11 mouse cellular contexts compared by ENCODE assay signal in the genomic region with DNA sequence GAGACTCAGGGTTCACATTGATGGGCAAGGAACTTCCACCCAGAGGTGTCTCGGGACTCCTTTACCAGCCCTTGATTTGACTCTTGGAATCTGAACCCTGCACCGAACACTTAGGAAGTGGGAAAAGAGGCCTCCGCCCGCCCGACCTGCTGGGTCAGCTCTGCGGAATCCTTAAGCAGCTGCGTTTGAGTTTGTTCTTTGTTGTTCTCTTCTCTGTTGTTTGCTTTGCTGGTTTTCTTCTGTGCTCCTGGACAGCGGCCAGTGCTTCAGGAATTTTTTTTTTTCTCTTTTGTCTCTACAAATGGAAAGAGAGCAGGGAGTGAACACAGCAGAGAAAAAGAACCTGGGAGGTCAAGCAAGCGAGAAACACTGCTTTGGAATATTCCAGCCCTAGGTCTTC. TPM values are rescaled to one million over a fixed set of nuclear protein-coding genes. Genes with fewer than 3 reads are reported as not detected.
DNase-seq lines count a peak whose midpoint lies in the region; ATAC-seq and TF ChIP-seq lines count a peak whose summit lies in the region.
"Had no signal": no experiment of that assay in that cellular context is flagged by ENCODE, and none has a peak within 500 bp of the region (broad histone marks: within the 10 kb centered on the region; RNA-seq: fewer than 3 reads in every experiment).

No protein-coding gene starts in this region.

- no peaks in the 10 kb centered on the region for H3K27me3 ChIP-seq in embryonic facial prominence, embryonic 14.5 days (replicated peaks; ENCODE audit: control insufficient read depth, insufficient read depth, low read length)
- H3K27me3 ChIP-seq in hindbrain, embryonic 16.5 days (replicated peaks; ENCODE audit: control insufficient read depth, insufficient read depth, low read length) = 0 out of 2 replicates have a peak, but pooled peaks cover 2% of the 10 kb centered on the region
- no peaks in the 10 kb centered on the region for H3K27me3 ChIP-seq in midbrain, embryonic 14.5 days (ENCODE audit: control insufficient read depth, insufficient read depth, low read length)

- WGBS in embryonic facial prominence, embryonic 14.5 days = 28% methylated on average over 9 of the region's 9 CpGs
- WGBS in hindbrain, embryonic 16.5 days = 25% methylated on average over 9 of the region's 9 CpGs
- WGBS in midbrain, embryonic 14.5 days = 34% methylated on average over 9 of the region's 9 CpGs

- no peaks in the 10 kb centered on the region for H3K9me3 ChIP-seq in embryonic facial prominence, embryonic 14.5 days (ENCODE audit: control insufficient read depth, low read length)
- H3K9me3 ChIP-seq in hindbrain, embryonic 16.5 days (ENCODE audit: control insufficient read depth, low read length) = no peaks in the 10 kb centered on the region
- H3K9me3 ChIP-seq in midbrain, embryonic 14.5 days (ENCODE audit: control insufficient read depth, low read length) = no peaks in the 10 kb centered on the region

- intact Hi-C loops in left cerebral cortex, postnatal 4 days (cut with DNase I) = no loop called here

- no peak overlapping the region for H3K9ac ChIP-seq in embryonic facial prominence, embryonic 14.5 days (ENCODE audit: low read depth, low read length)
- H3K9ac ChIP-seq in hindbrain, embryonic 16.5 days (ENCODE audit: low read depth, low read length) = no peak overlapping the region
- H3K9ac ChIP-seq in midbrain, embryonic 14.5 days (replicated peaks; ENCODE audit: low read length) = no peak overlapping the region

- peak overlapping the region; percentile 7; the same call in 1 of the 2 replicates for H3K4me2 ChIP-seq in embryonic facial prominence, embryonic 14.5 days (ENCODE audit: low read depth, low read length)
- H3K4me2 ChIP-seq in hindbrain, embryonic 16.5 days (ENCODE audit: low read length) = peak overlapping the region; percentile 35
- H3K4me2 ChIP-seq in midbrain, embryonic 14.5 days (ENCODE audit: low read length) = peak overlapping the region; percentile 23

- no peak for TF ChIP-seq CTCF in layer of hippocampus, adult 2 months (conservative IDR thresholded peaks at IDR 0.05)

- H3K27ac ChIP-seq in embryonic facial prominence, embryonic 14.5 days (replicated peaks; ENCODE audit: low read depth, low read length) = peak overlapping the region; percentile 80
- H3K27ac ChIP-seq in hindbrain, embryonic 16.5 days (ENCODE audit: low read depth, low read length) = no peak overlapping the region
- H3K27ac ChIP-seq in midbrain, embryonic 14.5 days (replicated peaks; ENCODE audit: low read depth, low read length) = peak overlapping the region; percentile 56; the same call in 1 of the 2 replicates
- no peak overlapping the region for H3K27ac ChIP-seq in layer of hippocampus, adult 2 months
- H3K27ac ChIP-seq: macrophage had no signal

- peak; percentile 48 to 63 for DNase-seq in kidney, postnatal 4 days
- no peak for DNase-seq in kidney, adult 8-10 months
- DNase-seq in embryonic facial prominence, embryonic 14.5 days (ENCODE audit: low spot score) = peak; percentile 86
- peak; percentile 55 for DNase-seq in midbrain, embryonic 14.5 days
- no peak for DNase-seq in left cerebral cortex, postnatal 4 days
- DNase-seq in layer of hippocampus, adult 2 months (ENCODE audit: low spot score in 2 of 2) = no peak

- H3K36me3 ChIP-seq in embryonic facial prominence, embryonic 14.5 days (ENCODE audit: control insufficient read depth, insufficient read depth, low read length) = no peaks in the 10 kb centered on the region
- no peaks in the 10 kb centered on the region for H3K36me3 ChIP-seq in hindbrain, embryonic 16.5 days (ENCODE audit: control insufficient read depth, insufficient read depth, low read length)
- H3K36me3 ChIP-seq in midbrain, embryonic 14.5 days (ENCODE audit: control insufficient read depth, insufficient read depth, low read length) = no peaks in the 10 kb centered on the region

- no peak overlapping the region for H3K4me3 ChIP-seq in embryonic facial prominence, embryonic 14.5 days (ENCODE audit: low read depth, low read length)
- no peak overlapping the region for H3K4me3 ChIP-seq in hindbrain, embryonic 16.5 days (ENCODE audit: low read length)
- no peak overlapping the region for H3K4me3 ChIP-seq in midbrain, embryonic 14.5 days (replicated peaks; ENCODE audit: low read depth, low read length)
- no peak overlapping the region for H3K4me3 ChIP-seq in layer of hippocampus, adult 2 months

- H3K4me1 ChIP-seq in embryonic facial prominence, embryonic 14.5 days (ENCODE audit: control insufficient read depth, insufficient read depth, low read length) = peaks cover 30% of the 10 kb centered on the region
- H3K4me1 ChIP-seq in hindbrain, embryonic 16.5 days (ENCODE audit: control insufficient read depth, insufficient read depth, low read depth, low read length) = peaks cover 3% of the 10 kb centered on the region; the same call in 1 of the 2 replicates
- peaks cover 26% of the 10 kb centered on the region for H3K4me1 ChIP-seq in midbrain, embryonic 14.5 days (ENCODE audit: control insufficient read depth, insufficient read depth, low read length)

- peak; percentile 38 for ATAC-seq in embryonic facial prominence, embryonic 14.5 days (ENCODE audit: low read depth)
- no peak for ATAC-seq in hindbrain, embryonic 16.5 days
- no peak for ATAC-seq in midbrain, embryonic 14.5 days (ENCODE audit: low FRiP score, low TSS enrichment)
- no peak for ATAC-seq in monocyte, adult 5-6 weeks (replicated peaks; ENCODE audit: insufficient number of reproducible peaks, low FRiP score, low TSS enrichment, poor library complexity, severe bottlenecking)

RNA-seq across cellular contexts. Expression of gene Habp2, which starts 55.1 kb away (rescaled TPM):
- 0.26 and 0.54 TPM in 2 replicates for polyA plus RNA-seq in embryonic facial prominence, embryonic 14.5 days (2014; fragmentation: Nextera tagmentation; extraction: Ambion mirVana)
- polyA plus RNA-seq in hindbrain, embryonic 16.5 days (2015; fragmentation: Nextera tagmentation; extraction: Ambion mirVana) = 0.07 TPM in 1 of 2 replicates, not detected in the other
- not detected in 2 replicates for polyA plus RNA-seq in midbrain, embryonic 14.5 days (2014; fragmentation: Nextera tagmentation; extraction: Ambion mirVana)
- total RNA-seq in left cerebral cortex, postnatal 4 days (2021) = not detected
- total RNA-seq in monocyte, adult 5-6 weeks (2017) = not detected in 3 replicates
- total RNA-seq in layer of hippocampus, adult 2 months (2021) = not detected
- total RNA-seq: layer of hippocampus, postnatal 10 days had no signal
- polyA plus RNA-seq: frontal cortex, adult 2 months; macrophage had no signal

Comparison
In these comparisons a context has a peak if more than half of its experiments do, and no peak if none do; other contexts are left out.
1. DNase-seq: peak in kidney, postnatal 4 days (2 of 2), embryonic facial prominence, embryonic 14.5 days (single experiment) and midbrain, embryonic 14.5 days (single experiment); none in kidney, adult 8-10 months (0 of 2), left cerebral cortex, postnatal 4 days (single experiment) and layer of hippocampus, adult 2 months (0 of 2).
2. H3K27ac ChIP-seq: peak in embryonic facial prominence, embryonic 14.5 days (single experiment) and midbrain, embryonic 14.5 days (single experiment); none in hindbrain, embryonic 16.5 days (single experiment) and layer of hippocampus, adult 2 months (single experiment).
3. Peak in every context shown above with its lines, with median percentiles within 50 percentile points of each other: H3K4me2 ChIP-seq.